Mouse (Mus musculus) C2C12 (cell line): Measurements from ENCODE around the gene Thada.

ENCODE experiments used
- CEBPB ChIP-seq: IDR thresholded peaks from one replicate; pipeline ENCODE4 v1.6.1; 2011; ENCODE audit warnings: low read depth, mild to moderate bottlenecking, control low read depth, moderate library complexity
- CTCF ChIP-seq: IDR thresholded peaks from one replicate; pipeline ENCODE4 v1.5.1; 2011; ENCODE audit not compliant: control insufficient read depth, insufficient read depth, insufficient read length
- FOSL1 ChIP-seq: IDR thresholded peaks from one replicate; pipeline ENCODE4 v1.8.0; 2011; ENCODE audit warnings: mild to moderate bottlenecking, low read length; ENCODE audit not compliant: poor library complexity, insufficient read depth, severe bottlenecking
- MAX ChIP-seq: IDR thresholded peaks from one replicate; pipeline ENCODE4 v1.6.1; 2011; ENCODE audit warnings: mild to moderate bottlenecking, control low read depth
- MYOG ChIP-seq: IDR thresholded peaks from one replicate; pipeline ENCODE4 v1.6.1; 2011; ENCODE audit not compliant: control insufficient read depth, insufficient read length; ENCODE audit errors: extremely low read depth
- USF1 ChIP-seq: IDR thresholded peaks from one replicate; pipeline ENCODE4 v1.6.1; 2011; ENCODE audit warnings: low read depth, mild to moderate bottlenecking, control low read depth, moderate library complexity

DNA sequence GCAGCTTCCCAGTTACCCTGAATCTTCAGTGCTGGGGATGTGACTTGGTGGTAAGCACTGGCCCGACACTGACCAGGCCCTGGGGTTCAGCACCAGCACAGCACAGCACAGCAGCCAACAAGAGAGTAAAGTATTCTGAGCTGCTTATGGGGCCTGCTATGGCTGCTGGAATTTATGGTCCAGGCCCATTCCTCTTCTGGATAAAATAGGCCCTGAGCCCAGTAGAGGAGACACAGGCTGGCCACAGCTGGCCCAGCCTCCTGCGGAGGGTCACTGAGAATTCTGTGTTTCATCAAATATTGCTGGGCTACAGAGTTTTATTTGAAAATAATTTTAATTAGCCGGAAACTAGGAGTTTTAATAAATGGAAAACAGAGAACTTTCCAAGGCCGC, 286.0 kb downstream of the Thada start:
- no peak for TF ChIP-seq CTCF
- no peak for TF ChIP-seq CEBPB
- TF ChIP-seq MYOG: no peak
- TF ChIP-seq MAX: no peak
- no peak for TF ChIP-seq USF1
- TF ChIP-seq FOSL1: no peak
